Mouse (Mus musculus): Measurements from ENCODE around the gene Galntl6. TPM values are rescaled to one million over a fixed set of nuclear protein-coding genes. Genes with fewer than 3 reads are reported as not detected.

The Galntl6 gene
- polyA plus RNA-seq, 1 experiment: not detected

GRCm38 (mm10) chr8:58606451-58606850 is 306.0 kb downstream of the Galntl6 start:
- no peaks in the 10 kb centered on the region for H3K4me1 ChIP-seq (ENCODE audit: control insufficient read depth, insufficient read depth, insufficient read length, low read length)
- no peak overlapping the region for H3K4me3 ChIP-seq (ENCODE audit: low read depth, low read length)
- no peaks in the 10 kb centered on the region for H3K36me3 ChIP-seq (ENCODE audit: control insufficient read depth, insufficient read depth, low read length)
- no peaks in the 10 kb centered on the region for H3K27me3 ChIP-seq (ENCODE audit: control insufficient read depth, insufficient read depth, low read length)
- 64% methylated on average over 4 of the region's 4 CpGs for WGBS
- no peak for TF ChIP-seq CTCF (IDR thresholded peaks at IDR 0.05; ENCODE audit: extremely low read depth, insufficient read length, insufficient replicate concordance, low read depth, low read length)
- no peak for TF ChIP-seq POLR2A (IDR thresholded peaks at IDR 0.05; ENCODE audit: low read depth, low read length)
- no peak overlapping the region for H3K27ac ChIP-seq (ENCODE audit: insufficient read depth, low read depth, low read length)

GRCm38 (mm10) chr8:58604751-58605150 is 307.7 kb downstream of the Galntl6 start:
- no peak overlapping the region for H3K4me3 ChIP-seq (ENCODE audit: low read depth, low read length)
- no peaks in the 10 kb centered on the region for H3K36me3 ChIP-seq (ENCODE audit: control insufficient read depth, insufficient read depth, low read length)
- H3K27me3 ChIP-seq (ENCODE audit: control insufficient read depth, insufficient read depth, low read length): no peaks in the 10 kb centered on the region
- H3K4me1 ChIP-seq (ENCODE audit: control insufficient read depth, insufficient read depth, insufficient read length, low read length): no peaks in the 10 kb centered on the region
- no peak overlapping the region for H3K27ac ChIP-seq (ENCODE audit: insufficient read depth, low read depth, low read length)
- 79% methylated on average over 4 of the region's 4 CpGs for WGBS
- TF ChIP-seq CTCF (IDR thresholded peaks at IDR 0.05; ENCODE audit: extremely low read depth, insufficient read length, insufficient replicate concordance, low read depth, low read length) (no peak), POLR2A (IDR thresholded peaks at IDR 0.05; ENCODE audit: low read depth, low read length) (no peak)

GRCm38 (mm10) chr8:58597834-58598233 is 314.6 kb downstream of the Galntl6 start:
- Histone ChIP-seq H3K27me3 (ENCODE audit: control insufficient read depth, insufficient read depth, low read length) (no peaks in the 10 kb centered on the region), H3K4me1 (ENCODE audit: control insufficient read depth, insufficient read depth, insufficient read length, low read length) (no peaks in the 10 kb centered on the region), H3K4me3 (ENCODE audit: low read depth, low read length) (no peak overlapping the region), H3K27ac (ENCODE audit: insufficient read depth, low read depth, low read length) (no peak overlapping the region), H3K36me3 (ENCODE audit: control insufficient read depth, insufficient read depth, low read length) (no peaks in the 10 kb centered on the region)
- TF ChIP-seq CTCF (IDR thresholded peaks at IDR 0.05; ENCODE audit: extremely low read depth, insufficient read length, insufficient replicate concordance, low read depth, low read length) (no peak), POLR2A (IDR thresholded peaks at IDR 0.05; ENCODE audit: low read depth, low read length) (no peak)
- 72% methylated on average over 6 of the region's 6 CpGs for WGBS

GRCm38 (mm10) chr8:58575346-58575745 is 337.1 kb downstream of the Galntl6 start:
- Histone ChIP-seq H3K27ac (ENCODE audit: insufficient read depth, low read depth, low read length) (no peak overlapping the region), H3K4me1 (ENCODE audit: control insufficient read depth, insufficient read depth, insufficient read length, low read length) (no peaks in the 10 kb centered on the region), H3K36me3 (ENCODE audit: control insufficient read depth, insufficient read depth, low read length) (no peaks in the 10 kb centered on the region), H3K4me3 (ENCODE audit: low read depth, low read length) (no peak overlapping the region), H3K27me3 (ENCODE audit: control insufficient read depth, insufficient read depth, low read length) (no peaks in the 10 kb centered on the region)
- 84% methylated on average over 1 of the region's 1 CpGs for WGBS
- TF ChIP-seq CTCF (IDR thresholded peaks at IDR 0.05; ENCODE audit: extremely low read depth, insufficient read length, insufficient replicate concordance, low read depth, low read length) (no peak), POLR2A (IDR thresholded peaks at IDR 0.05; ENCODE audit: low read depth, low read length) (no peak)

GRCm38 (mm10) chr8:58568086-58568485 is 344.4 kb downstream of the Galntl6 start:
- no peak overlapping the region for H3K4me3 ChIP-seq (ENCODE audit: low read depth, low read length)
- no peak for TF ChIP-seq POLR2A (IDR thresholded peaks at IDR 0.05; ENCODE audit: low read depth, low read length)
- TF ChIP-seq CTCF (IDR thresholded peaks at IDR 0.05; ENCODE audit: extremely low read depth, insufficient read length, insufficient replicate concordance, low read depth, low read length): no peak
- H3K4me1 ChIP-seq (ENCODE audit: control insufficient read depth, insufficient read depth, insufficient read length, low read length): no peaks in the 10 kb centered on the region
- no peaks in the 10 kb centered on the region for H3K36me3 ChIP-seq (ENCODE audit: control insufficient read depth, insufficient read depth, low read length)
- WGBS: 48% methylated on average over 2 of the region's 2 CpGs
- H3K27ac ChIP-seq (ENCODE audit: insufficient read depth, low read depth, low read length): no peak overlapping the region
- H3K27me3 ChIP-seq (ENCODE audit: control insufficient read depth, insufficient read depth, low read length): no peaks in the 10 kb centered on the region

- H3K4me1 ChIP-seq (ENCODE audit: control insufficient read depth, insufficient read depth, insufficient read length, low read length): no peaks in the 10 kb centered on the region
- H3K27me3 ChIP-seq (ENCODE audit: control insufficient read depth, insufficient read depth, low read length): no peaks in the 10 kb centered on the region
- no peak for TF ChIP-seq CTCF (IDR thresholded peaks at IDR 0.05; ENCODE audit: extremely low read depth, insufficient read length, insufficient replicate concordance, low read depth, low read length)
- no peaks in the 10 kb centered on the region for H3K36me3 ChIP-seq (ENCODE audit: control insufficient read depth, insufficient read depth, low read length)
- H3K4me3 ChIP-seq (ENCODE audit: low read depth, low read length): no peak overlapping the region
- WGBS: 50% methylated on average over 2 of the region's 2 CpGs
- no peak overlapping the region for H3K27ac ChIP-seq (ENCODE audit: insufficient read depth, low read depth, low read length)
These were observed 346.3 kb downstream of the Galntl6 start for GRCm38 (mm10) chr8:58566115-58566514.

- no peaks in the 10 kb centered on the region for H3K27me3 ChIP-seq (ENCODE audit: control insufficient read depth, insufficient read depth, low read length)
- 78% methylated on average over 2 of the region's 2 CpGs for whole genome bisulfite sequencing
- H3K27ac ChIP-seq (ENCODE audit: insufficient read depth, low read depth, low read length): no peak overlapping the region
- H3K4me1 ChIP-seq (ENCODE audit: control insufficient read depth, insufficient read depth, insufficient read length, low read length): no peaks in the 10 kb centered on the region
- H3K36me3 ChIP-seq (ENCODE audit: control insufficient read depth, insufficient read depth, low read length): no peaks in the 10 kb centered on the region
- TF ChIP-seq POLR2A (IDR thresholded peaks at IDR 0.05; ENCODE audit: low read depth, low read length) (no peak), CTCF (IDR thresholded peaks at IDR 0.05; ENCODE audit: extremely low read depth, insufficient read length, insufficient replicate concordance, low read depth, low read length) (no peak)
- H3K4me3 ChIP-seq (ENCODE audit: low read depth, low read length): no peak overlapping the region
These were observed 376.7 kb downstream of the Galntl6 start for GRCm38 (mm10) chr8:58535781-58536180.

GRCm38 (mm10) chr8:58534631-58535030 is 377.8 kb downstream of the Galntl6 start:
- TF ChIP-seq CTCF (IDR thresholded peaks at IDR 0.05; ENCODE audit: extremely low read depth, insufficient read length, insufficient replicate concordance, low read depth, low read length) (no peak), POLR2A (IDR thresholded peaks at IDR 0.05; ENCODE audit: low read depth, low read length) (no peak)
- Histone ChIP-seq H3K4me1 (ENCODE audit: control insufficient read depth, insufficient read depth, insufficient read length, low read length) (no peaks in the 10 kb centered on the region), H3K4me3 (ENCODE audit: low read depth, low read length) (no peak overlapping the region), H3K36me3 (ENCODE audit: control insufficient read depth, insufficient read depth, low read length) (no peaks in the 10 kb centered on the region), H3K27ac (ENCODE audit: insufficient read depth, low read depth, low read length) (no peak overlapping the region), H3K27me3 (ENCODE audit: control insufficient read depth, insufficient read depth, low read length) (no peaks in the 10 kb centered on the region)
